Mouse (Mus musculus) forebrain, embryonic 16.5 days (tissue): ENCODE data around the gene Rasgrp4. TPM values are rescaled to one million over a fixed set of nuclear protein-coding genes. Genes with fewer than 3 reads are reported as not detected.
"Not testable (repeated sequence)": the region's sequence is repeated elsewhere in the genome, so short reads cannot be mapped to it uniquely, and the experiment has no call there.

Experiments used
- ATAC-seq: fragments of 200-750 bp; cut with Nextera tagmentation; 2 replicates; pipeline ENCODE4 v1.8.0; 2017; ENCODE audit warnings: mild to moderate bottlenecking, moderate library complexity
- H3K27ac ChIP-seq: fragments of 300-500 bp; sonication (generic); 2 replicates; pipeline ENCODE4 v1.5.1; 2014; ENCODE audit warnings: low read length, control low read depth
- H3K27me3 ChIP-seq: fragments of 300-500 bp; sonication (generic); replicated peaks from 2 replicates; pipeline ENCODE4 v1.6.1; 2014; ENCODE audit warnings: low read length; ENCODE audit not compliant: control insufficient read depth, insufficient read depth
- H3K36me3 ChIP-seq: fragments of 300-500 bp; sonication (generic); 2 replicates; pipeline ENCODE4 v1.6.1; 2014; ENCODE audit not compliant: control insufficient read depth, insufficient read depth
- H3K4me1 ChIP-seq: fragments of 300-500 bp; sonication (generic); replicated peaks from 2 replicates; pipeline ENCODE4 v1.6.1; 2014; ENCODE audit warnings: low read length; ENCODE audit not compliant: control insufficient read depth, insufficient read depth
- H3K4me2 ChIP-seq: fragments of 300-500 bp; sonication (generic); 2 replicates; pipeline ENCODE4 v1.6.1; 2014; ENCODE audit warnings: mild to moderate bottlenecking, low read length, control low read depth
- H3K4me3 ChIP-seq: fragments of 300-500 bp; sonication (generic); replicated peaks from 2 replicates; pipeline ENCODE4 v1.5.1; 2014; ENCODE audit warnings: mild to moderate bottlenecking, low read length, control low read depth
- H3K9ac ChIP-seq: fragments of 300-500 bp; sonication (generic); replicated peaks from 2 replicates; pipeline ENCODE4 v1.6.1; 2014; ENCODE audit warnings: low read depth, low read length, control low read depth
- H3K9me3 ChIP-seq: fragments of 300-500 bp; sonication (generic); 2 replicates; pipeline ENCODE4 v1.6.1; 2016; ENCODE audit warnings: low read length; ENCODE audit not compliant: control insufficient read depth
- WGBS: fragments of 180-500 bp; shearing (Covaris S2); extraction: QIAGEN DNeasy Blood & Tissue Kit; methylation state at CpG from one replicate; pipeline ENCODE4 v1.1.7; 2014; 5-methylcytosine and 5-hydroxymethylcytosine counted together
- polyA plus RNA-seq: library from polyadenylated mRNA; unstranded; fragments of >200 nt; fragmentation: Nextera tagmentation; extraction: Ambion mirVana; gene quantifications from 2 replicates; pipeline ENCODE4 v1.2.1, GENCODE M21; 2015

The Rasgrp4 gene
- polyA plus RNA-seq, 1 experiment from 2014 or later: 1.0 TPM

- Histone ChIP-seq H3K4me1 (peaks cover 37% of the 10 kb centered on the region), H3K9me3 (no peaks in the 10 kb centered on the region), H3K9ac (no peak overlapping the region; the same call in 1 of the 2 replicates), H3K27ac (no peak overlapping the region), H3K27me3 (peaks cover 34% of the 10 kb centered on the region), H3K36me3 (peaks cover 22% of the 10 kb centered on the region), H3K4me3 (peak overlapping the region; percentile 83), H3K4me2 (peak overlapping the region; percentile 84)
- ATAC-seq: no peak
- WGBS: 1% methylated on average over 43 of the region's 43 CpGs
Observed at GRCm38 (mm10) chr7:29170755-29171561, 36.3 kb downstream of the Rasgrp4 start.

DNA sequence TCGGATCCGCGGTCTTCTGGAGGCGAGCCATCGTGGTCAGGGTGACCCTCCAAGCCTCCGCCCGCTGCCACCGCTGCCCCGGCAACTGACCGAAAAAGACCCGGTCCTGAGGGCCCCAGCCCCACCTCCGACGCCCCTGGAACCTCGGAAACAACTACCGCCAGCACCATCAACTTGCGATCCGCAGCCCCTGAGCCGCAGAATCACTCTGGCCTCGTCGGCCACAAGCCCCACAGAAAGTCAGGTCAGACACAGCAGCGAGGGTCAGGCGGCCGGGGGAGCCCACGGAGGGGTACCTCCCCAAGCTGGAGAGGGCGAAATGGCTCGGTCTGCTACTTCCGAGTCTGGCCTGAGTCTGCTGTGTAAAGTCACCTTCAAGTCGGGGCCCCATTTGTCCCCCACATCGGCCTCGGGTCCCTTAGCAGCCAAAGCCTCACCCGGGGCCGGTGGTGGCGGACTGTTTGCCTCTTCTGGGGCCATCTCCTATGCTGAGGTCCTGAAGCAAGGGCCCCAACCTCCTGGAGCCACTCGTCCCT, 37.0 kb downstream of the Rasgrp4 start:
- Histone ChIP-seq H3K9ac (no peak overlapping the region), H3K4me2 (peak overlapping the region; percentile 84), H3K27ac (no peak overlapping the region), H3K9me3 (no peaks in the 10 kb centered on the region), H3K4me1 (peaks cover 37% of the 10 kb centered on the region), H3K36me3 (peaks cover 27% of the 10 kb centered on the region), H3K4me3 (peak overlapping the region; percentile 83), H3K27me3 (peaks cover 34% of the 10 kb centered on the region)
- WGBS: 6% methylated on average over 34 of the region's 34 CpGs
- ATAC-seq: no peak

DNA sequence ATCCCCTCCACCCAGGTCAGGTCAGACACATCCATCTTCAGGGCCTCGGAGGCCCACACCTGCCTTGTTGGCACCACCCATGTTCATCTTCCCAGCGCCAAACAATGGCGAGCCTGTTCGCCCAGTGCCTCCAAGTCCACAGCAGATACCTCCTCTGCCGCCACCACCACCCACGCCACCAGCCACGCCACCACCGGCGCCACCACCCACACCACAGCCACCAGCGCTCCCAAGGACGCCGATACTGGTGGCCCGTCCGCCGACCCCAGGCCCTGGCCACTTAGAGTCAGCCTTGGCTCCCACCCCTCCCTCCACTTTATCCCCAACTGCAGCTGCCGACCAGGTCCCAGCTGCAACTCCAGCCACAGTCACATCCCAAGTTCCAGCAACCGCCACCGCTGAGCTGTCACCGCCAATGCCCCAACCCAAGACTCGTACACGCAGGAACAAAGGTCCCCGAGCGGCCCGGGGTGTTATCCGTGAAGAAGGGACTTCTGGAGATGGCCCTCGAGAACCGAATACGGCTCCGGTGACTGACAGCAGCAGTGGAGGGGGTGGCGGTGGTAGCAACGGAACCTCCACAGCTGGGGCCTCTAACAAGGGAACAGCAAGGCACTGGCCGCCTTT, 37.9 kb downstream of the Rasgrp4 start:
- peaks cover 34% of the 10 kb centered on the region for H3K27me3 ChIP-seq
- WGBS: 33% methylated on average over 32 of the region's 32 CpGs

GRCm38 (mm10) chr7:29178106-29178505, 43.5 kb downstream of the Rasgrp4 start:
- 86% methylated on average over 4 of the region's 4 CpGs for WGBS
- Histone ChIP-seq H3K4me1 (peaks cover 17% of the 10 kb centered on the region), H3K9me3 (no peaks in the 10 kb centered on the region), H3K4me3 (no peak overlapping the region), H3K36me3 (peaks cover 27% of the 10 kb centered on the region), H3K4me2 (no peak overlapping the region), H3K9ac (no peak overlapping the region), H3K27ac (no peak overlapping the region), H3K27me3 (peaks cover 8% of the 10 kb centered on the region)
- no peak for ATAC-seq

More for the DNA sequence above, 37.9 kb downstream of the Rasgrp4 start:
- Histone ChIP-seq H3K27ac (no peak overlapping the region), H3K4me3 (no peak overlapping the region), H3K4me1 (peaks cover 36% of the 10 kb centered on the region), H3K9me3 (no peaks in the 10 kb centered on the region), H3K36me3 (peaks cover 27% of the 10 kb centered on the region), H3K9ac (no peak overlapping the region), H3K4me2 (no peak overlapping the region)
- ATAC-seq: no peak

DNA sequence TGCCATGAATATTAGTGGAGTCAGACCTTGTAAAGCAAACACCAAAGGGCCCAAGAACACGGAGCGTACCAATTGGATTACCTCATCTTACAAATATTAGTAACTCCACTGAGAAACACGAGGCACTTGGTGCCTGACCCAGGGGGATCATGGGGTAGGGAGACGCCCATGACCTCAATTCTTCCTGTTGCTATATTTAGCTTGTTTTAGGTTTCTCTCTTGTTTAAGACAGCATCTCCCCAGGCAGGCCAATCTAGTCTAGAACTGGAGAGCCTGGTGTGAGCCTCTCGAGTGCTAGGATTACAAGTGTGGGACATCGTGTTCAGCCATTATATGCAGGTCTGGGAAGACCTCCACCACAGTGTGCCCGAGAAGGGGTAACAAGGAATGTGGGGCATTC, 44.7 kb downstream of the Rasgrp4 start:
- Histone ChIP-seq H3K9ac (peak overlapping the region; percentile 6; the same call in 1 of the 2 replicates), H3K4me1 (peaks cover 17% of the 10 kb centered on the region), H3K27me3 (no peaks in the 10 kb centered on the region), H3K9me3 (no peaks in the 10 kb centered on the region), H3K27ac (no peak overlapping the region), H3K4me2 (peak overlapping the region; percentile 75), H3K36me3 (peaks cover 22% of the 10 kb centered on the region), H3K4me3 (peak overlapping the region; percentile 77)
- 58% methylated on average over 7 of the region's 7 CpGs for WGBS
- ATAC-seq: no peak

DNA sequence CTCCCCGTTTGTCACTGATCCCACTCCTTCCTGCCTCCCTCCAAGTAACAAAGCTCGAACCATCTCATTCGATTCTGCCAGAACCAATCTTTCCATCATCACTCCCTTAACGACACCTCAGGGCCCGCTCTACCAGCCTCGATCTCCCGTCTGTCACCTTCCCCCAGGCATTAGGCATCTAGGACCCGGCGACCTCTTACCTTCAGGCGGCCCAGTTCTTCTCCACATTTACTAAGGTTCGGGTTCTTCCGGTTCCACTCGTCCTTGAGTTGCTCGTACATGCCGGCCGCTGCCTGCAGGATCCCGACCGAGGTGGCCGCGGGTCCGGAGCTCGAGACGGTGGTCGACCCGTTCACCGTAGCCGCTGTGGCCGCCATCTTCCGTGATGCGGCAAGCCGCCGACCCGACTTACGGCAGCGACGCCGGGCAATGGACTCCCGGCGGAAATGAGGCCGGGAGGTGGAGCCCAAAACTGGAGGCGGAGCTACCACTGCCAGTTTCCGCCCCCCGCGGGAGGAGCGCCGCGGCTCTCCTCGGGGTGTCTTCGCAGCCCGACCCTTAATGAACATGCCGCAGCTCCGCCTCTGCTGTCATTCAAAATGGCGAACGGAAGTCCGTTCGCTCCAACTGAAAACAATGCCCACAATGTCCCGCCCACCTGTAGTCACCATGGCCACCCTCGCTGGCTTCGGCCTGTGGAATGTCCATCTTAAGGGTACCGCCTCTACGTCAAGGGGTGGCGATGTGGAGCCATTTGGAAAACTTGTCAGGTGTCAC, 45.6 kb downstream of the Rasgrp4 start, which contains the start of gene Psmd8:
TSS of gene Psmd8 (minus strand) at position 625 of the 777 bp plus-strand sequence.
- H3K4me1 ChIP-seq: peaks cover 17% of the 10 kb centered on the region
- H3K4me3 ChIP-seq: peak within 1 kb of the TSS; percentile 77
- peak within 1 kb of the TSS; percentile 75 for H3K4me2 ChIP-seq
- ATAC-seq: peak; percentile 96
- H3K36me3 ChIP-seq: peaks cover 12% of the 10 kb centered on the region
- no peaks in the 10 kb centered on the region for H3K27me3 ChIP-seq
- WGBS: under 1% methylated on average over 61 of the region's 62 CpGs
- H3K27ac ChIP-seq: peak within 1 kb of the TSS; percentile 71
- no peaks in the 10 kb centered on the region for H3K9me3 ChIP-seq
- H3K9ac ChIP-seq: peak within 1 kb of the TSS; percentile 81

GRCm38 (mm10) chr7:29180854-29181236, 46.2 kb downstream of the Rasgrp4 start:
- Histone ChIP-seq H3K27ac (peak overlapping the region; percentile 71), H3K36me3 (peaks cover 7% of the 10 kb centered on the region), H3K4me2 (peak overlapping the region; percentile 67), H3K9me3 (no peaks in the 10 kb centered on the region), H3K4me1 (peaks cover 17% of the 10 kb centered on the region), H3K27me3 (no peaks in the 10 kb centered on the region), H3K9ac (peak overlapping the region; percentile 53; the same call in 1 of the 2 replicates), H3K4me3 (peak overlapping the region; percentile 77)
- 41% methylated on average over 5 of the region's 5 CpGs for WGBS
- ATAC-seq: peak; percentile 22

GRCm38 (mm10) chr7:29181323-29181722, 46.7 kb downstream of the Rasgrp4 start:
- H3K4me3 ChIP-seq, H3K9me3 ChIP-seq, H3K36me3 ChIP-seq, H3K27me3 ChIP-seq, H3K9ac ChIP-seq, H3K27ac ChIP-seq, ATAC-seq: not testable (repeated sequence)
- Histone ChIP-seq H3K4me2 (peak overlapping the region; percentile 67; the same call in 1 of the 2 replicates), H3K4me1 (peaks cover 17% of the 10 kb centered on the region)
- WGBS: 89% methylated on average over 4 of the region's 4 CpGs

DNA sequence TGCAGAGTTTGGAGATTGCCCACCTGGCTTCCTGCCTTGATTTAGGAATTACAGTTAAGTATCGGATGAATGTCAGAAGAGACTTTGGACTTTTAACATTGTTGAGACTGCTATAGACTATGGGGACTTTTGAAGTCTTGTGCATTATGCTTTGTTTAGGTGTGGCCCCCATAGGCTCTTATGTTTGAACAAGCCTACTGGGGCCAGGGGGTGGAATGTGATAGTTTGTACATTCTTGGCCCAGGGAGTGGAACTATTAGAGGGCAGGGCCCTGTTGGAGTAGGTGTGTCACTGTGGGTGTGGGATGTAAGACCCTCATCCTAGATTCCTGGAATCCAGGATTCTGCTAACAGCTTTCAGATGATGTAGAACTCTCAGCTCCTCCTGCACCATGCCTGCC, 59.6 kb downstream of the Rasgrp4 start:
- WGBS: 85% methylated on average over 1 of the region's 1 CpGs
- not testable (repeated sequence) for H3K4me1 ChIP-seq, H3K4me2 ChIP-seq, H3K36me3 ChIP-seq, H3K27me3 ChIP-seq, H3K27ac ChIP-seq, H3K9me3 ChIP-seq, H3K4me3 ChIP-seq, ATAC-seq, H3K9ac ChIP-seq
